Mouse (Mus musculus) cortical plate, adult 2 months (tissue): Measurements from ENCODE around the gene Kdm6b.

Experiments used
- CTCF ChIP-seq: fragments of 200-500 bp; IDR thresholded peaks from 2 replicates; pipeline ENCODE4 v1.5.1; 2011; ENCODE audit warnings: mild to moderate bottlenecking, control low read depth, low read length; ENCODE audit not compliant: insufficient read depth; ENCODE audit errors: extremely low read depth
- POLR2A ChIP-seq: fragments of 200-500 bp; IDR thresholded peaks from 2 replicates; pipeline ENCODE4 v1.6.1; 2011; ENCODE audit warnings: mild to moderate bottlenecking, low read length, control low read depth; ENCODE audit not compliant: insufficient read depth; ENCODE audit errors: extremely low read depth

DNA sequence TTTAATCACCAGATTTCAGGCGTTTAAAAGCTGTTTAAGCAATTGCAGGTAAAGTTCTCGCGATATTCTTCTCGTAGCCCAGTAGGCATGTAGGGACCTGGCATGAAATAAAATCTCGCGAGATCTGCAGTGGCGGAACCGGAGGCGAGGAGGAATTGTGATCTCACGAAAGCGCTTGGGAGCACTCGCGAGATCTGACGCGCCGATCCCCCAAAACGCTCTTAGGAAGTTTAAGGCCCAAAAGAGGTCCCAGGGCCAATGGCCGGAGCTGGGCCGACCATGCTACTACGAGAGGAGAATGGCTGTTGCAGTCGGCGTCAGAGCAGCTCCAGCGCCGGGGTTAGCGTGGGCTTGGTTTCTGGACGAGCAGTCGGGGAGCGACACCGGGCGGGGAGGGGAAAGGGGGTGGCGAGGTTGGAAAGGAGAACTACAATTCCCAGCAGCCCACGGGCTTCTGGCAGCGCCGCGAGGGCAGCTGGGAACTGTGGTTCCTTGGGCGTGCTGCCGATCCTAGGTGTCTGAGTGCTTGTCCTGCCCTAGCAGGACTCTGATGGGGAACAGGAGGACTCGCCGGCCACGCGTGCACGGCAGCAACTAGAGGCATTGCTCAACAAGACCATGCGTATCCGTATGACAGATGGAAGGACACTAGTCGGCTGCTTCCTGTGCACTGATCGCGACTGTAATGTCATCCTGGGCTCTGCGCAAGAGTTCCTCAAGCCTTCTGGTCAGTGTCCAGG, 17.7 kb downstream of the Kdm6b start:
- TF ChIP-seq CTCF (no peak), POLR2A (peak; percentile 90)
